Mouse (Mus musculus) olfactory bulb, adult 2 months (tissue): ENCODE measurements around the gene Ghr.

Experiments used
- CTCF ChIP-seq: fragments of 200-500 bp; IDR thresholded peaks from 2 replicates; pipeline ENCODE4 v1.5.1; 2012; ENCODE audit warnings: low read depth, mild to moderate bottlenecking, low read length, moderate library complexity; ENCODE audit not compliant: insufficient read depth
- POLR2A ChIP-seq: fragments of 200-500 bp; IDR thresholded peaks from 2 replicates; pipeline ENCODE4 v1.6.1; 2012; ENCODE audit warnings: mild to moderate bottlenecking, low read depth, low read length, moderate library complexity; ENCODE audit not compliant: insufficient read depth

GRCm38 (mm10) chr15:3396149-3396548 is 187.1 kb downstream of the Ghr start:
- TF ChIP-seq CTCF: no peak
- no peak for TF ChIP-seq POLR2A
